Mouse (Mus musculus) stomach, postnatal 0 days (tissue): ENCODE measurements around the gene Pcnx2. TPM values are rescaled to one million over a fixed set of nuclear protein-coding genes. Genes with fewer than 3 reads are reported as not detected.

Source experiments
- ATAC-seq: fragments of 200-750 bp; cut with Nextera tagmentation; 2 replicates; pipeline ENCODE4 v1.8.0; 2017; ENCODE audit not compliant: low FRiP score, low TSS enrichment
- DNase-seq: peaks from one replicate; pipeline ENCODE4 v3.0.0-alpha.2; 2016; ENCODE audit warnings: low spot score
- H3K27ac ChIP-seq: fragments of 300-500 bp; sonication (generic); replicated peaks from 2 replicates; pipeline ENCODE4 v1.5.1; 2014; ENCODE audit warnings: mild to moderate bottlenecking, control low read depth
- H3K27me3 ChIP-seq: fragments of 300-500 bp; sonication (generic); 2 replicates; pipeline ENCODE4 v1.6.1; 2014; ENCODE audit warnings: low read length; ENCODE audit not compliant: control insufficient read depth, insufficient read depth
- H3K36me3 ChIP-seq: fragments of 300-500 bp; sonication (generic); 2 replicates; pipeline ENCODE4 v1.6.1; 2014; ENCODE audit warnings: low read length, mixed read lengths; ENCODE audit not compliant: control insufficient read depth, insufficient read depth
- H3K4me1 ChIP-seq: fragments of 300-500 bp; sonication (generic); replicated peaks from 2 replicates; pipeline ENCODE4 v1.6.1; 2014; ENCODE audit warnings: antibody characterized with exemption; ENCODE audit not compliant: control insufficient read depth, insufficient read depth
- H3K4me2 ChIP-seq: fragments of 300-500 bp; sonication (generic); replicated peaks from 2 replicates; pipeline ENCODE4 v1.6.1; 2014; ENCODE audit warnings: low read depth, mild to moderate bottlenecking, control low read depth, moderate library complexity
- H3K4me3 ChIP-seq: fragments of 300-500 bp; sonication (generic); 2 replicates; pipeline ENCODE4 v1.5.1; 2014; ENCODE audit warnings: low read depth, low read length, control low read depth
- H3K9ac ChIP-seq: fragments of 300-500 bp; sonication (generic); 2 replicates; pipeline ENCODE4 v1.6.1; 2014; ENCODE audit warnings: mild to moderate bottlenecking, low read length, control low read depth, mixed read lengths
- H3K9me3 ChIP-seq: fragments of 300-500 bp; sonication (generic); 2 replicates; pipeline ENCODE4 v1.6.1; 2016; ENCODE audit warnings: low read length; ENCODE audit not compliant: control insufficient read depth
- CTCF ChIP-seq: IDR thresholded peaks from 2 replicates; pipeline ENCODE4 v1.5.1; 2016; ENCODE audit warnings: antibody characterized with exemption, low read depth, mild to moderate bottlenecking, moderate library complexity
- EP300 ChIP-seq: optimal IDR thresholded peaks from 2 replicates; pipeline ENCODE3; 2016; ENCODE audit warnings: antibody characterized with exemption
- WGBS: fragments of 180-500 bp; shearing (Covaris S2); extraction: QIAGEN DNeasy Blood & Tissue Kit; methylation state at CpG from one replicate; pipeline ENCODE4 v1.1.7; 2014; 5-methylcytosine and 5-hydroxymethylcytosine counted together
- polyA plus RNA-seq: library from polyadenylated mRNA; unstranded; fragments of >200 nt; fragmentation: Nextera tagmentation; extraction: Ambion mirVana; gene quantifications from 2 replicates; pipeline ENCODE4 v1.2.1, GENCODE M21; 2015

Pcnx2 gene
- polyA plus RNA-seq, 1 experiment from 2014 or later, result 0.17 TPM

DNA sequence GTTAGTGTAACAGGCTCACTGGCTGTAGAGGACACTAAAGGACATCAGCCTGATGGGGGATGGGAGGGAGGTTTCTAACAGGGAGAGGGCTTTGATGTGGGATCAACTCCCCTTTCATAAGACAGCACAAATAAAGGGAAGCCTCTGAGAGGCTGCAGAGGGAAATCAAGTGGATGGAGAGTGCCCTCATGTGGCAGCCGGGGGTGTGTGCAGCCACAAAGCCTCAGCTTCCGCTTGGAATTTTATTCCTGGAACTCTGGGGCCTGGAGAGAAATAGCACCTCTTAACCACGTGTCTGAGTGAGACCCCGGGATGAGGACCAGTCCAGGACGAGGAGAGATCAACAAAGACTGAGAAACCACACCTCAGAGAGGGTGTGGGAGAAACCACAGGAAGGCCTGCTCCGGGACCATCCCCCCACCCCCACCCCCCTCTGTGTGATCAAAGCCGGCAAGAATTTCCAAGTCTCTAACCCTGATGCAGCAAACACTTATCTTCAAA, 27.2 kb downstream of the Pcnx2 start:
- TF ChIP-seq EP300 (no peak), CTCF (peak; percentile 94)
- ATAC-seq (peak; percentile 40; the same call in 1 of the 2 replicates), DNase-seq (peak; percentile 75)
- Histone ChIP-seq H3K4me1 (no peaks in the 10 kb centered on the region), H3K9me3 (no peaks in the 10 kb centered on the region), H3K27ac (no peak overlapping the region), H3K9ac (no peak overlapping the region), H3K27me3 (no peaks in the 10 kb centered on the region), H3K4me3 (no peak overlapping the region), H3K4me2 (no peak overlapping the region), H3K36me3 (no peaks in the 10 kb centered on the region)
- WGBS, result under 1% methylated on average over 7 of the region's 7 CpGs

DNA sequence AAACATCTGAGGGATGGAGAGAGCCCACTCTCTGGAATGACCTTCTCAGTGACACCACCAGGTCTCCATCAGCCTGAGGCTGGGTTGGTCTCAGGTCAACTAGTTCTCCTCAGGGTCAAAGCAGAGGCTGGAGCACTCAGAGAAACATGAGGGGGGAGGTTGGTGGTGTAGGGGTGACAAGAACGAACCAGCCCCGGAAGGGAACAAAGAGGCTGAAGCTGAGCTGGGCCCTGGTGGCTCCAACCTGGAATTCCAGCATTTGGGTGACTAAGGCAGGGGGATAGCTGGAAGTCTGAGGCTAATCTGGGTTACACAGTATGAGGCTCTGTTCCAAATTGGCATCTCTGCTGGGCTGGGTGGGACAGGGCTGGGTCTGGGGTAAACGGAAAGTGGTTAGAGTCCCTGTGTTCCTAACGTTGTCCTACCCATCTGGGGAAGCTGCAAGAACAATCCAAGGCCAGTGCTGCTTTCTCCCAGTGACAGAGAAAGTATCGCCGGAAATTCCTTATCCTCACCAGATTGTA, 27.9 kb downstream of the Pcnx2 start:
- H3K4me1 ChIP-seq, result no peaks in the 10 kb centered on the region
- H3K27me3 ChIP-seq, result no peaks in the 10 kb centered on the region
- TF ChIP-seq EP300, result no peak
- TF ChIP-seq CTCF, result no peak
- H3K4me3 ChIP-seq, result no peak overlapping the region
- H3K36me3 ChIP-seq, result no peaks in the 10 kb centered on the region
- no peak for ATAC-seq
- no peak overlapping the region for H3K9ac ChIP-seq
- no peak overlapping the region for H3K27ac ChIP-seq
- WGBS, result 38% methylated on average over 6 of the region's 6 CpGs
- DNase-seq, result no peak
- no peaks in the 10 kb centered on the region for H3K9me3 ChIP-seq
- H3K4me2 ChIP-seq, result no peak overlapping the region

DNA sequence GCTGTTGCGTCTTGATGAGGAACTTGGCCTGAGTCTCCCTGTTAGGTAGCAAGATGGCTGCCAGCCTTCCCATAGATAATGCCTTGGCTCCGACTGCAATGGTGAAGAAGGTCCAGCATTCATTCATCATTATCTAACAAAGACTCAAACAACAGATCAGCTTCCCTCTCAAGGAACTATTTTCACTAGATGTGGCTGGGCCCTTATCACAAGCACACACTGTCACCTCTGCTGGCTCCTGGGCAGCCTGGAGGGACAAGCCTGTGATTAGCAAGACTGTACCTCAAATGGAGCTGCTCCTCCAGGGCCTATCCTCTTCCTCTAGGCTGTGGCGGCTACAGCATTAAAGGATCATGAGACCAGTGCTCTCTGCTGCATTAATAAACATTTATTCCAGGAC, 28.4 kb downstream of the Pcnx2 start:
- no peak for ATAC-seq

DNA sequence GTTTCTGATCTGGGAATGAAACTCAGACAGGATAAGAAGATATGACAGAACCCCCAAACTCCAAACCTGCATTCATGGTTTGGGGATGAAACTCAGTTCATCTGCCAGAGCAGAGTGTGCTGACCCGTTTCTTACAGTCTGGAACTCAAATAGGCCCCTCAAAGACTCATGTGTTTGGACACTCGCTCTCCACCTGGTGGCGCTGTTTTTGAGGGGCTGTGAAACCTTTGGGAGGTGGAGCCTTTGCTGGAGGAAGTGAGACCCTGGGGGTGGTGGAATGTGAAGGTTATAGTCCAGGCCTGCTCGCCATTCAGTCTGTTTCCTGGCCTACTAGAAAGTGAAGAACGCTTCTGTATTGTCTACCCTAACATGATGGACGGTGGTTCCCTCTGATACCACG, 29.6 kb downstream of the Pcnx2 start:
- no peaks in the 10 kb centered on the region for H3K27me3 ChIP-seq
- no peaks in the 10 kb centered on the region for H3K4me1 ChIP-seq
- H3K4me3 ChIP-seq, result no peak overlapping the region
- no peak overlapping the region for H3K4me2 ChIP-seq
- H3K27ac ChIP-seq, result no peak overlapping the region
- ATAC-seq, result no peak
- no peak for DNase-seq
- H3K9ac ChIP-seq, result no peak overlapping the region
- WGBS, result 62% methylated on average over 7 of the region's 7 CpGs
- H3K9me3 ChIP-seq, result no peaks in the 10 kb centered on the region
- TF ChIP-seq EP300, result no peak
- peak; percentile 52 for TF ChIP-seq CTCF
- no peaks in the 10 kb centered on the region for H3K36me3 ChIP-seq

More for the DNA sequence above, 28.4 kb downstream of the Pcnx2 start:
- 79% methylated on average over 3 of the region's 3 CpGs for WGBS
- Histone ChIP-seq H3K36me3 (no peaks in the 10 kb centered on the region), H3K9me3 (no peaks in the 10 kb centered on the region), H3K27ac (no peak overlapping the region), H3K4me3 (no peak overlapping the region), H3K27me3 (no peaks in the 10 kb centered on the region), H3K4me1 (no peaks in the 10 kb centered on the region), H3K4me2 (no peak overlapping the region), H3K9ac (no peak overlapping the region)
- TF ChIP-seq EP300, result no peak
- TF ChIP-seq CTCF, result no peak
- DNase-seq, result no peak

DNA sequence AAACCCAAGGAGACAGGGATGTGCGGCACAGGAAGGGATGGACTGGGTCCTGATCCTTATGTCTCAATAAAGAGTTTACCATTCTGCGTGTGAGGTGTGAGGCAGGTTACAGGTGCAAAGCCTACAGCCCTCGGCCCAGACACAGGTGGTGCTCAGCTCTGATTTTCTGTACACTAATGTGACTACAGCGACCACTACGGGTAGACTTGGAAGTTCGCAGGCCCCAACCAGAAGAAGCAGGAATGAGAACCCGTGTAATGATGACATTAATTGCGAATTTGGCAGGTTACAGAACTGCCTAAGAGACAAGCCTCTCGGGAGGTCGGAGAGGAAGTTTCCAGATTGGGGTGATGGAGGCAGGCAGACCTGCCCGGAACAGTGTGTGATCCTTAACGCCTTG, 32.0 kb downstream of the Pcnx2 start:
- DNase-seq (no peak), ATAC-seq (no peak)
- WGBS, result 68% methylated on average over 12 of the region's 12 CpGs
- H3K27me3 ChIP-seq, result no peaks in the 10 kb centered on the region
- no peak overlapping the region for H3K4me3 ChIP-seq
- H3K9me3 ChIP-seq, result no peaks in the 10 kb centered on the region
- TF ChIP-seq CTCF (peak; percentile 54), EP300 (no peak)
- no peaks in the 10 kb centered on the region for H3K36me3 ChIP-seq
- H3K4me1 ChIP-seq, result no peaks in the 10 kb centered on the region
- no peak overlapping the region for H3K4me2 ChIP-seq
- no peak overlapping the region for H3K27ac ChIP-seq
- H3K9ac ChIP-seq, result no peak overlapping the region

DNA sequence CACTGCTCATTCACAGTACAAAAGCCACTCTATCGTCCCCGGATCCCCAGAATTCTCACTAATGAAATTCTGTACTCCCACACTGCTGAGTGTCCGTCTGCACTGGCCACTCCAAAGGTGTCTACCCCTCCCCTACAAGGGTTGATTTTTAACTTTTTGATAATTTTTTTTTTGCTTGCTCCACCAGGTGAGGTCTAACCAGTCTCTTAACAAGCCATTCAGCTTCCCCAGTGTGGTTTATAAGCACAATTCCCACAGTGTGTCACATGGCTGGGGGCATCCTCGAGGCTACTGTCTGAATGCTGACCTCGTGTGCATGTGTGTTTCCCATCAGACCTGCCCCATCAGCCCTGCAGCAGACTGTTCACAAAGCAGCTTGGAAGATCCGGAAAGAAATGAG, 40.9 kb downstream of the Pcnx2 start:
- no peak overlapping the region for H3K27ac ChIP-seq
- H3K36me3 ChIP-seq, result no peaks in the 10 kb centered on the region
- no peaks in the 10 kb centered on the region for H3K9me3 ChIP-seq
- H3K27me3 ChIP-seq, result no peaks in the 10 kb centered on the region
- H3K4me1 ChIP-seq, result no peaks in the 10 kb centered on the region
- H3K4me3 ChIP-seq, result no peak overlapping the region
- ATAC-seq (no peak), DNase-seq (no peak)
- no peak overlapping the region for H3K4me2 ChIP-seq
- WGBS, result 48% methylated on average over 6 of the region's 6 CpGs
- TF ChIP-seq EP300 (no peak), CTCF (no peak)
- H3K9ac ChIP-seq, result no peak overlapping the region
